Mouse (Mus musculus) heart, embryonic 10.5 days (tissue): ENCODE measurements at regions not wholly inside any gene's neighbourhood (a gene's known extent, or its start where the extent isn't known, plus 50 kb on each side); places are given as distances from the start of the nearest gene placed in this dataset.

Source experiments
- DNase-seq: peaks from one replicate; pipeline ENCODE4 v3.0.0-alpha.2; 2017; ENCODE audit warnings: low spot score
- H3K27ac ChIP-seq: fragments of 300-500 bp; sonication (generic); 2 replicates; pipeline ENCODE4 v1.5.1; 2016; ENCODE audit warnings: mild to moderate bottlenecking
- H3K27me3 ChIP-seq: fragments of 300-500 bp; sonication (generic); 2 replicates; pipeline ENCODE4 v1.6.1; 2016; ENCODE audit warnings: mild to moderate bottlenecking; ENCODE audit not compliant: poor library complexity, insufficient read depth, severe bottlenecking
- H3K36me3 ChIP-seq: fragments of 300-500 bp; sonication (generic); 2 replicates; pipeline ENCODE4 v1.6.1; 2016; ENCODE audit warnings: mild to moderate bottlenecking, moderate library complexity
- H3K4me1 ChIP-seq: fragments of 300-500 bp; sonication (generic); 2 replicates; pipeline ENCODE4 v1.6.1; 2016; ENCODE audit warnings: mild to moderate bottlenecking
- H3K4me3 ChIP-seq: fragments of 300-500 bp; sonication (generic); 2 replicates; pipeline ENCODE4 v1.5.1; 2016; ENCODE audit warnings: mild to moderate bottlenecking, moderate library complexity
- H3K9me3 ChIP-seq: fragments of 300-500 bp; sonication (generic); 2 replicates; pipeline ENCODE4 v1.6.1; 2016; ENCODE audit warnings: mild to moderate bottlenecking, moderate library complexity
- WGBS: fragments of 180-500 bp; shearing (Covaris S2); methylation state at CpG from one replicate; pipeline ENCODE4 v1.1.7; 2016; 5-methylcytosine and 5-hydroxymethylcytosine counted together

- WGBS, result 53% methylated on average over 2 of the region's 2 CpGs
- H3K27ac ChIP-seq, result no peak overlapping the region
- H3K36me3 ChIP-seq, result no peaks in the 10 kb centered on the region
- no peaks in the 10 kb centered on the region for H3K9me3 ChIP-seq
- no peak overlapping the region for H3K4me3 ChIP-seq
- peaks cover 3% of the 10 kb centered on the region; the same call in 1 of the 2 replicates for H3K27me3 ChIP-seq
- peaks cover 10% of the 10 kb centered on the region for H3K4me1 ChIP-seq
- DNase-seq, result no peak
Observed at GRCm38 (mm10) chr1:194878440-194878839, 60.2 kb upstream of the Cd34 start.

GRCm38 (mm10) chr1:194879324-194880233 is 59.0 kb upstream of the Cd34 start:
- H3K27ac ChIP-seq, result peak overlapping the region; percentile 72
- no peaks in the 10 kb centered on the region for H3K9me3 ChIP-seq
- H3K36me3 ChIP-seq, result no peaks in the 10 kb centered on the region
- WGBS, result 22% methylated on average over 22 of the region's 22 CpGs
- peaks cover 10% of the 10 kb centered on the region for H3K4me1 ChIP-seq
- H3K27me3 ChIP-seq, result peaks cover 3% of the 10 kb centered on the region; the same call in 1 of the 2 replicates
- H3K4me3 ChIP-seq, result peak overlapping the region; percentile 40
- peak; percentile 93 for DNase-seq

- H3K27me3 ChIP-seq, result peaks cover 6% of the 10 kb centered on the region
- H3K4me3 ChIP-seq, result no peak overlapping the region
- peaks cover 10% of the 10 kb centered on the region for H3K4me1 ChIP-seq
- no peaks in the 10 kb centered on the region for H3K36me3 ChIP-seq
- DNase-seq, result no peak
- no peak overlapping the region for H3K27ac ChIP-seq
- no peaks in the 10 kb centered on the region for H3K9me3 ChIP-seq
Observed at GRCm38 (mm10) chr1:194881556-194882223, 56.9 kb upstream of the Cd34 start.

- H3K27me3 ChIP-seq, result peaks cover 3% of the 10 kb centered on the region; the same call in 1 of the 2 replicates
- no peak overlapping the region for H3K27ac ChIP-seq
- no peaks in the 10 kb centered on the region for H3K4me1 ChIP-seq
- H3K9me3 ChIP-seq, result no peaks in the 10 kb centered on the region
- H3K36me3 ChIP-seq, result no peaks in the 10 kb centered on the region
- no peak for DNase-seq
- WGBS, result 62% methylated on average over 5 of the region's 5 CpGs
- no peak overlapping the region for H3K4me3 ChIP-seq
Observed at GRCm38 (mm10) chr1:194885071-194885686, 53.4 kb upstream of the Cd34 start.

- Histone ChIP-seq H3K4me3 (no peak overlapping the region), H3K4me1 (no peaks in the 10 kb centered on the region), H3K27ac (no peak overlapping the region), H3K36me3 (no peaks in the 10 kb centered on the region), H3K27me3 (peaks cover 3% of the 10 kb centered on the region; the same call in 1 of the 2 replicates), H3K9me3 (no peaks in the 10 kb centered on the region)
- DNase-seq, result no peak
- WGBS, result 78% methylated on average over 5 of the region's 5 CpGs
Observed at GRCm38 (mm10) chr1:194885687-194886077, 52.9 kb upstream of the Cd34 start.
